Mouse (Mus musculus) left cerebral cortex, adult 18-20 months (tissue): ENCODE results near the gene Dnase1l2. TPM values are rescaled to one million over a fixed set of nuclear protein-coding genes. Genes with fewer than 3 reads are reported as not detected.

Experiments
- DNase-seq, 2 experiments: peaks; one replicate each; pipeline ENCODE4 v3.0.0; 2021 to 2022; ENCODE audit warnings: low spot score in 2 of 2, mixed read lengths in 1 of 2
- long read RNA-seq, 2 experiments: library from polyadenylated mRNA; stranded (forward); transcript quantifications; one replicate each; pipeline ENCODE4 v2.0.0; 2021
- total RNA-seq, 2 experiments: library from RNA; stranded (reverse); gene quantifications; 2 replicates each; pipeline ENCODE4 v1.2.3; 2021

The Dnase1l2 gene
- 10 to 100 TPM; 10.0 to 10.1 TPM for total RNA-seq
- long read RNA-seq, experiment 1, partial matches to known transcripts = 0 of 5 reads
- long read RNA-seq, experiment 1, other reads (novel, unspliced or antisense) = 2 of 5 reads
- long read RNA-seq, experiment 2, partial matches to known transcripts = 0 of 1 reads
- long read RNA-seq, experiment 2, other reads (novel, unspliced or antisense) = 1 of 1 reads

DNA sequence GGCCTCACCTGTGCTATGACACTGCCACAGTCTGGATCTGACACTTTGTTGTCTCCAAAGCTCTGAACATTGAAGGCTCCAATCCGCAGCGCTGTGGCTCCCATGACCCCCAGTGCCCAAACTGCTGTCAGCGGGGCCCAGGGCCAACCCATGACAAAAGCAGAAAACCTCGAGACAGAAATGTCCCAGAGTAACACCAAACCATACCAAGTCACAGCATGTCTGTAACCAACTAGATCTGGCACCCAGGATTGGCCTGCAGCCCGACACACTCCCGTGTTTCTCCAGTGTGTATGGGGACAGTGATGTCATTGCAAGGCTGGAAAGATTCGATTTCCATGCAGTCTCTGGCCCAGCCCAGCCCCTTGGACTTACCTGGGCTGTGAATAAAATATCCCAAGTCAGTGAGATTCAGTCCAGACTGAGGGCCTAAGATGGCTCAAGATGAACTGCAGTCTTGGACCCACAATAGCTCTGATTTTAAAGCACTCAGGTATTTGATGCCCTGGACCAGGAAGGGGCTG is at the start of gene Dnase1l2:
TSS of gene Dnase1l2 (minus strand) at position 474 of the 524 bp plus-strand sequence.
- DNase-seq = no peak

DNA sequence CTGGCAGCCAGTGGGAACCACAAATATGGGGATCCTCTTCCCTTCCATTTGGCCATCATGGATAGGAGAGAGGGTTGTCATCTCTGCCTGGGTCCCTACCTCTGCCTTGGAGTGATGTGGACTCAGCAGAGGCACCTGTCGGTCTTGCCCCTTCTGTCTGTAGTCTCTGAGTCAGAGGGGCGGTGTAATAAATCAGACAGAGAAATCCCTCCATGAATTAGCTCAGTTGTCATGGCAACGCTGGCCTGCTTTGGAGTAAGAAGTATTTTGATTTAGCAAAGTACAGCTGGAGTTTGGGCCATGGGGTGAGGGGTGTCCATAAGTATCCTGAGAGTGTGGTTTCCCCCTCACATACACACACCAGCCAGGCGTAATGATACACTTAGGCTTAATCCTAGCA is 47.5 kb upstream of the Dnase1l2 start:
- DNase-seq = peak in 1 of 2 experiments; percentile 32

DNA sequence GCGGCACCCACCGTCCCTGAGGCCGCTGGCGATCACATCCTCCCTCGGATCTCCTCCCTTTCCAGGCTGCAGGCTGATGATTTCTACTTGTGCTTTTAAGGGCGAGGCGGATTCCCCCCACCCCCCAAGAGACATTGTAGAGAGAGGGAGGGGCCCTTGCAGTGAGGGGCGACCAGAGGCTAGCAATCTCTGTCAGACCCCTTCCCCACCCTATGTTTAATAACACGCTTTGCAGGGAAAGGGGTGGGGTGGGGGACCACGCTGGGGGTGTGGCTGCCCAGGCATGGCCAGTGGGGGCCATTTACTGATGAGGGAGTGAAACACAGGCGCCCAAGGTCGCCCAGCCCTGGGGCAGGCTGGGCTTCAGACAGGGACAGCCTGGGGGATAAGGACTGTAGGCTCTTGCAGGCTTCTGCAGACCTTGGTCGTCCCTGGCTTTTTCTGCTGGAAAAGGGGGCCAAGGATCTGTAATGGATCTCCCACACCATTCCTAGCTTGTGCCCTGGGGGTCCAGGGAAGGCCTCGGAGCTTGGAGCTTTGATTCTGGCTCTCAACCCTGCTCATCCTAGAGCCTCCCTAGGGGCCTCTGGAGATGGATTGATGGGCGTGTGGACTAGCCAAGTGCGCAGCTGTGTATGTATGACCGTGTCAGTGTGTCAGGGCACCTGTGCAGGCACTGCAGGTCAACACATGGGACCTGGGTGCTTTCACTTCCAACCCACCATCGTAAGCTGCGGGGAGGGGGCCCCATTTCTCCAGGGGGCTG is 46.5 kb upstream of the Dnase1l2 start:
- DNase-seq = no peak

DNA sequence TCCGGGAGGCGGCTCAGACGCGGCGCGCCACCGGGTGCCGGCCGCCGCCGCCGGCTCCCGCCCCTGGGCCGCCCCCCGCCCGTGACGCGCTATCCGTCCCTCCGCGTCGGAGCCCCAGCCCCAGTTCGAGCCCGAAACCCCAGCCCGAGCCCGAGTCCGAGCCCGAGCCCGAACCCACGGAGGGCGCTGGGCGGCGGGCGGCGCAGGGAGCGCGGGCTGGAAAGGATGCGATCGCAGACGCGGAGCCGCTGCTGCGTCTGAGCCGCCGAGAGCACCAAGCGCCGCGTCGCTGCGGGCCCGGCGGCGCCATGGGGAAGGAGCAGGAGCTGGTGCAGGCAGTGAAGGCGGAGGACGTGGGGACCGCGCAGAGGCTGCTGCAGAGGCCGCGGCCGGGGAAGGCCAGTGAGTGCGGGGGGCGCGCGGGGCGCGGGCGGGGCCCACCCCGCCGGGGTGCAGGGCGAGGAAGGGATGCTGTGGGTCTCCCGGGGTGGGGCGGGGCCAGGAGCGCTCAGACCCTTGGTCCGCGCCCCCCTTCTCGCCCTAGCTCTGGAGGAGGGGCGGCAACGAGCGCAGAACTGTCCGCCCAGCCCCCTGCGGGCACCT is 45.9 kb upstream of the Dnase1l2 start:
- peak; percentile 41 to 60 for DNase-seq

DNA sequence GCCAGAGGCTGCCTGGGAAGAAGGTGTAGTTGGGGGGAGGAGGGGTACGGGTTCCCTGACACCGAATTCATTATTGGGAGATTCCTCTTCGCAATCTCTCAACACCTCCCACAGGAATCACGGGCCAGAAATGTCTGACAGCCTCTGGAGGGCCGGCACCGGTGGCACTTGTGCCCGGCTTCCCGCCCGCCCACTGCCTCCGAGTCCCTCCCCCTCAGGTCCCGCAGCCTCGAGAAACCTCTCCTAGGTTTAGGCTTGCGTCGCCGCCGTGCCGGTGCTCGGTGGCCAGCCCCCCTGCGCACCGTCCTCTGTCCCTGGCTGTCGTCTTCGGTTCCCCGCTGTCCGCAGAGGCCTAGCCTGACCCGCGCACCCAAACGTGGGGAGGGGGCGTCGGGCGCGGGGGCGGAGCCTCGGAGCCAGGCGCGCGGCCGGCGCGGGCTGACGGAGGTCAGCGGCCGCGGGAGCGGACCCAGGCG is 45.3 kb upstream of the Dnase1l2 start, which contains the start of gene Caskin1:
TSS of gene Caskin1 (plus strand) at position 416 of the 476 bp plus-strand sequence.
- DNase-seq = peak; percentile 50 to 69

DNA sequence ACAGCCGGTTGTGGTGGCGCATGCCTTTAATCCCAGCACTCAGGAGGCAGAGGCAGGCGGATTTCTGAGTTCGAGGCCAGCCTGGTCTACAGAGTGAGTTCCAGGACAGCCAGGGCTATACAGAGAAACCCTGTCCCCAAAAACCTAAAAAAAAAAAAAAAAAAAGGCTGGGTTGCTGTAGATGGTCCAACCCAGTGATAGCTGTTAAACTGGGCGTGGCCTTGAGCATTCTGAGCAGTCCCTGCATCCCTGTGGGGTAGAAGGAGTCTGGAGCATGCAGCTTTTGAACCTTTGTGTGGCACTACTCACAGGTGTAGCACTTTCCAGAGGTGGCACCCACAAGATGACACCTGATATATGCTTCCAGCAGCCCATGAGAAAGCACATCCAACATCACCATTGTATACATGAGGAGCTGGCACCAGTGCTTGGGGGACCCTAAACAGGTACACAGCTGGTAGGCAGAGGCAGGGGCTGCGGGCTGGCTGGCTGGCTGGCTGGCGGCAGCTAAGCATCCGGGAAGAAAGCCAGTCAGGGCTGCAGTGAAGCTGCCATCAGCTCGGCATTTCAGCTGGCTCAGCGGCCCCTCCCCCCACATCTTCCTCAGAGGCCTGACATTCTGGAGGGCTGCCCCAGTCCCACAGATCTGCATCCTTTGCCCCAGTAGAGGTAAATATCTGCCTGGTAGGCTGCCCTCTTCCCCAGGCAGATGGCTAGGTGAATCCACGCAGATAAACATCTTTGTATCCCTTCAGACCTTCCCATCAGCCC is 42.4 kb upstream of the Dnase1l2 start:
- no peak for DNase-seq

DNA sequence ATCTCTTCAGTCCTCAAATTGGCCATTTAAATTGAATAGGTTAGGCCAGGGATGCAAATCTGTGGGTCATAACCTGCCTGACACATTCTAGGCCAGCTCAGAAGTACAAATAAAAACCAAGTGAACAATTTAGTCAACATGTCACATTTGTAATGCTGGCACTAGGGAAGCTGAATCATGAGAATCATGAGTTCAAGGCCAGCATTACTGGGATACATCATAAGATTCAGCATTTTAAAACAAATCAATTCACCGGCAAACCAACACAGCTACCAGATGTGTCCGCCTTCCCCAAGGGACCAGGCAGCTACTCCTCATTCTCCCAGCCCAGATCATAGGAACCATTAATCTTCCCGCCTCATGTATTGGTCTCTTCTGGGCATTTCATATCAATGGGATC is 40.6 kb upstream of the Dnase1l2 start:
- no peak for DNase-seq

DNA sequence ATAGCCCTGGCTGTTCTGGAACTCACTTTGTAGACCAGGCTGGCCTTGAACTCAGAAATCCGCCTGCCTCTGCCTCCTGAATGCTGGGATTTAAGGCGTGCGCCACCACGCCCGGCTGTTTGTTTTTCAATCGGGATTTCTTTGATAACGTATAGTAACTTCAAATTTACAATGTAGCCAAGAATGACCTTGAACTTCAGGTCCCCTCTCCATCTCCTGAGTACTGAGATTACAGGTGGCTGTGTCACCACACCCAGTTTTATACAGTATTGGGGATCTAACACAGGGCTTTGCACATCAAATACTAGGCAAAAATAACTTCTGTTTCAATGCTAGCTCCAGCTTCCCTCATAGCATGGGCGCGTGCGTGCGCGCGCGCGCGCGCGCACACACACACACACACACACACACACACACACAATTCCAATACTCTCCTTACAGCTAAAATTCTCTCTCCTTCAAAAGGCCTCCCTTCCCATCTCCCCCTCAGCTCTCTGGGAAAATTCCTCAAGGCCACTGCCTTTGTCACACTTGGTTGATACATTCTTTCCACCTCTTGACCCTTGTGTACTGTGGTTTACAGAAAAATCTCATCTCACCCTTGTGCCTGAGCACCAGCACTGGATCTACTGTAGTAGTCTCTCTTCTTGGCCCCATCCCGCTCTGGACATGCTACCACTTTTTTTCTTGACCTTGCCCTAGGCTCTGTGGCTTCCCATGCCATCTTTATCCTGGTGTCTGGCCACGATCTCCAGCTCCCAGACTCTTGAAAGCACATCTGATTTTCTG is 38.3 kb upstream of the Dnase1l2 start:
- DNase-seq = no peak

DNA sequence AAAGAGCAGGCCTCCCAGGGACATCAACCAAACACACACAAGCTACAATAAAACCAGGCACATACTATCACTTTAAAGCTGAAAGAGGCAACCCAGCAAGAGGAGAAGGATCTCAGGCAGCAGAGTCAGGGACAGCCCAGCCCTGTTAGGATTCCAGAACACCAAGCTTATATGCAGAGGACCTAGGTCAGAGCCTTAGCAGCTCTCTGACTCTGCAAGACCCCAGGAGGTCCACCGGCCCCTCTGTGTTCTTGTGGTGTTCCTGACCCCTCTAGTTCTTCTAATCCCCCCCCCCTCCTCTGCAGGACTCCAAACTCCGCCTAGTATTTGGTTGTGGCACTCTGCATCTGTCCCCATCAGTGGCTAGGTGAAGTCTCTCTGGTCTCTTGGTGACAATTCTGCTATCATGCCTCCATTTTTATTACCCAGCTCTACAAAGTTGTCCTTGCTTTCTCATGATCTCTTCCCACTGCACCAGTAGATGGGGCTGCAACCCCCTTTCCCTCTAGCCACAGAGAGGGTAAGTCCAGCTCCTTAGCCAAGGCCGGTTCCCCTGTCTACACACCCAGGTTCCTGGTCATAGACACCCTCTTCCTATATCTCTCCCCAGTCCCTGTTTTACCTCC is 37.4 kb upstream of the Dnase1l2 start:
- no peak for DNase-seq

DNA sequence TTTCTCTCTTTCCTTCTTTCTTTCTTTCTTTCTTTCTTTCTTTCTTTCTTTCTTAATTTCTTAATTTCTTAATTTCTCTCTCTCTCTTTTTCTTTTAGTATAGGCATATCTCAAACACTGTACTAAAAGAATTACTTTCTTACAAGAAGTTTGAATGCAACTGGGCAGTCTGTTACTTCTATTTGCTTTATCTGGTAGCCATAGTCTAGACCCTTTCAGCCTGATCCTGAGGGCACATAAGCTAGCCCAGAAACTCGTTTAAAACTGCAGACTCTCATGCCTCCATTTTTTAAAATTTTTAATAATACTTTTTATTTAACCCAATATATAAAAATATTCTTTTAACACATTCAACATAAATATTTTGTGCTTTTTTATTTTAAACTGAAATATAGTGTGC is 36.5 kb upstream of the Dnase1l2 start:
- DNase-seq = no peak

DNA sequence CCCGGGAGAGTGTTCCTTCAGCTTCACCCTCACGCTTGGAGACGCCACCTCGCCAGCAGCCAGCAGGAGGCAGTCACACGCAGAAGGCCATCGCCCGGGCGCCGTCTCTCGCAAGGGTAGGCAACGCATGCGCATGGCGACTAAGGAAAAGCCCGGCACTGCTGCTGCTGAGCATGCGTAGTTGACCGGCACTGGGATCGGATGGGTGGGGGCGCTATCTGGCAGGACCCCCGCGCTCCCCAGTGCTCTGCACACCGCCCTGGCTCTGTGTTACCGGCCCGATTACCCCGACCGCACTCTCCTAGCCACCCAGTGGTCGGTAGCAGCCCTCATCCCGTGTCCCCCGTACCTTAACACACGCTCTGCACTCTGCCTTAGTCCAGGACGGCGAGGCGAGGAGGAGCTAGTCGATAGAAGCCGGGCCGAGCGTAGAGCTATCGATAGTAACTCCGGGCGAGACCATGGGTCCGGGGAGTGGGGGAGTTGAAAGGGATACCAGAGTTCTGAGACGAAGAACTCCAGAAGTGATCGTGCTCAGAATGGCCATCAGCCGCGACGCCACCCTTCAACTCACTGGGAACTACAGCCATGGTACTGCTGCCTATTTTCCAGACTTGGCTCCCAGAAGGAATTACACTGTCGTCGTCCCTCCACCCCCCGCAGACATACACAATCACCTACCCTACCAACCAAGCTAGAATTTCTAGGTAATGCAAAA is 35.9 kb upstream of the Dnase1l2 start, which contains the start of gene Mlst8:
TSS of gene Mlst8 (minus strand) at position 416 of the 718 bp plus-strand sequence.
- DNase-seq = peak; percentile 99

DNA sequence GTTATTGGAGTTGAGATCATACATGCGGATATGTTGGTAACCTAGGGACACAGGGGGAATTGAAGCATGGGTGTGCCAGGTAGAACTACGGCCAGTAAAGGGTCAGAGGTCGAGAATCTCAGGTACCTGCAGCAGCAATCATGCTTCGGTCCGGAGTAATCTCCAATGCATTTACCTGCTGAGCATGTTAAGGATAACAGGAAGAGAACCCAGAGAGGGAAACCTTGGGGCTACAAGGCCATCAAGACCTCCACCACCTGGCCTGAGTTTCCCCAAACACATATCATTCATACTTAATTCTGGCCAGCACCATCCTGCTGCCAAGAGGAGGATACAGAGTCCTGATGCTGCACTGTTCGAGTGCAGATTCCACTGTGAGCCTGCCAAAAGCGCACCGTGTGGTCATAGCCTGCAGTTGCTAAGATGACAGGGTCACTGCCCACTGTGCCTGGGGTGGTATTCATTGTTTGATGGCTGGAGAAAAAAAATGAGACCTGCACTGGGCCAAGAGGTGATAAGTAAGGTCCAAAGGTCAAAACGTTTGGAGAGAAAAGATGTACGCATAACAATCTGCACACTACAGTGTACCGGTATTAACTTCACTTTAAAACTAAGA is 35.2 kb upstream of the Dnase1l2 start:
- DNase-seq = no peak

DNA sequence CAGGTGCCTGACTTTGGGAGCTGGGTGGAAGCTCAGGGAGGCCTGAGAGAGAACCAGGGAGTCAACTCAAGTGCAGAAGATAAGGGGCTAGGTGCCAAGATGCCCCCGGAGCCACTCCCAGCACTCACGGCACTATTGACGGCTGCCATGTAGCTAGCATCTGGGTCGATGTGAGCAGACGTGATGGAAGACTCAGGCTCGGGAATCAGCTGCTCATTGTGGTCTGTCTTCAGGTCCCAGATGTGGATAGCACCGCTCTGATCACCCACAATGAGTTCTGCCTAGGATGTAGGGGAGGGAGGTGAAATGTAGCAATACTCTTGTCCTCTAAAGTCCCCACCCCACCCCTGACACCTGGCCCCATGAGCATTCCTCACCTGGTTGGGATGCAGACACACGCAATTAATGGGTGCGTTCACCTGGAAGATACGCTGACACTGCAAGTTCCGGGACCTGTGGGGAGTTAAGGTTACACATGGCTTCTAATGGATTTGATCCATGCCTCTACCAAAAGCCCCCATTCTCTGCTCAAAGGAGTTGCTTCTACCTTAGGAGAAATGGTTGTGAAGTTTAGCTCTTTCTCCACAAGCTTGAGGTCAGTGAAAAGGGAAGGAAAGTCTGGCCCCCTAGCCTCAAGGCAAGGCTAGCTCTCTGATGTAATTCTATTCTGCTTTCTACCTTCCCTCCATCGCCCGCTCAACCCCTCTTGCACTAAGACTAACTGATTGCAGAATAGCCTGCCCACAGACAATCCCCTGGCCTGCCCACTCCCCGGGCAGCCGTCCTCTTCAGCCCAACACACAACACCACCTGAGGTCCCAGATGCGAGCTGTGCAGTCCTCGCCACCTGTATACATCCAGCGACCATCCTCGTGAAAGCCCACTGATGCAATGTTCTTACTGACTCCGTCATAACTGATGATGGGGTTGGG is 34.4 kb upstream of the Dnase1l2 start:
- no peak for DNase-seq

DNA sequence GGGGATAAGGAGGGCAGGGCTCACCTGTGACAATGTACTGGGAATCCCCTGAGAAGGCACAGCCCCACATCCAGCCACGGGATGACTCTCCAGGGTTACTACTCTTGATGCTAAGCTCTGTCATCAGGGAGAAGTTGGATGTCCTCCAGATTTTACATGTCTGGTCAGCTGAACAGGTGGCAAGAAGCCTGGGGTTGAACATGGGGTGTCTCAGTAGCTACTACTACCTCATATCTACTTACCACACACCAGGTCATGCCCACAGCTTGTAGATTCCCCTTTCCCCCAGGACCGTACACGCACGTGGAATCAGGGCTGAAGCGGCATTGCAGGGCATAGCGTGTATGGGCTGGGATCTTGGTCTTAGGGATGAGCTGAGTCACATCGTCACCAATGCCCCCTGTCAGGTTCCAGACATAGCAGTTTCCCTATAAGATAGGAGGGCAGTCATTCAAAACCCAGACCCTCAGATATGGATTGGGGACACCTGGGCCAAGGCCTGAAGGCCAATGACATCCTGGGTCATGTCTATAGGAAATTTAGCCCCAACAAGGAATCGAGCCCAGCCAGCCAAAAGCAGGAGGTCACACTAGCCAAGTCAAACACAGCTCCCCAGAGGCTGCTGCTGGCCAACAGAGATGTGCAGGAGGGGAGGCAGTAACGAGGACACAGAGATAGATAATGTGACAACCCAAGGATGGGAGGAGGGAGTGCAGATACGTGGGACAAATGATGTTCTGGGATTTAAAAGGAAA is 33.3 kb upstream of the Dnase1l2 start:
- DNase-seq = no peak

DNA sequence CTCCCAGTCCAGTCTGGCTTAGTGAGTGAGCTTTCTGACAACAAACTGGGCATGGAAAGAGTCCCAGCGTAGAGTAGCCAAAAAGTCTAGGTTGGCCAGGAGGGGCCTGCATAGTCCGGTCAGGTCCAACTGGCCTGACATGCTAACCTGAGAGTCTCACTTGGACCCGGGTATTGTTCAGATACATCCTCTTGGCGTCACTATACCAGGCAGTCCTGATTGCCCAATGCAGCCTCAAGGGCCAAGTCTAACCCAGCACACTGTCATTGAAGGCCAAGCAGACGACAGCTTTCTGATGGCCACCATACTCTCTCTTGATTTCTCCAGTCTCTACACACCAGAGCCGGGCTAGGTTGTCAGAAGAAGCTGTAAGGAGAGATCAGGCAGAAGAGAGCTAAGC is 32.7 kb upstream of the Dnase1l2 start:
- DNase-seq = no peak

DNA sequence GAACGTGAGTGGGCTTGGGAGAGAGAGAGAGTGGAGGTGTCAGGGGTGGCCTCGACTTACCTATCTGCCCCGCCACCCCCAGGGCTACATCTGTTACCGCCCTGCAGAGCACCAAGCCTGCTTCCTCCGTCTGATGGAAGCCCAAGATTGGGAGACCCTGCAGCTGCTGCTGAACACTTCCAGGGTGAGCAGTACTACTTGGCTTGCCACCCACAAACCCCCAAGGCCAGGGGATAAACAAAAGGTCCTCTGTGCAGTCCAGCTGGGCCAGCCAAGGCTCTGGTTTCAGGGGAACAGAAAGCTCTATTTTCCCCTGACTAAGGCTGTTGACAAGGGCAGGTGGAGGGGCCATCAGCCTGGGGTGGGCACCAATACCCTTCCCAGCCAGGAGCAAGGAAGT is 31.7 kb upstream of the Dnase1l2 start:
- no peak for DNase-seq
